Mouse (Mus musculus): ENCODE measurements around the gene Smpd4.

- no peak for TF ChIP-seq POLR2A (IDR thresholded peaks at IDR 0.05; ENCODE audit: borderline replicate concordance, insufficient read depth, low read length)
- TF ChIP-seq CTCF (IDR thresholded peaks at IDR 0.05; ENCODE audit: borderline replicate concordance, insufficient read depth, low read depth, low read length): no peak
Observed at GRCm38 (mm10) chr16:17643437-17643990, 24.4 kb downstream of the Smpd4 start.

Measured in cerebellum, adult 2 months (tissue).